Mouse (Mus musculus): ENCODE measurements around the gene AB124611. TPM values are rescaled to one million over a fixed set of nuclear protein-coding genes. Genes with fewer than 3 reads are reported as not detected.
"Not testable (repeated sequence)": the region's sequence is repeated elsewhere in the genome, so short reads cannot be mapped to it uniquely, and the experiment has no call there.

AB124611 gene
- polyA plus RNA-seq, 1 experiment from 2014 or later = 5.4 TPM

GRCm38 (mm10) chr9:21505767-21506166 lies 20.2 kb upstream of the AB124611 start:
- Histone ChIP-seq H3K27me3 (no peaks in the 10 kb centered on the region), H3K4me1 (peaks cover 12% of the 10 kb centered on the region), H3K9ac (no peak overlapping the region), H3K27ac (no peak overlapping the region; the same call in 1 of the 2 replicates), H3K4me2 (no peak overlapping the region), H3K4me3 (no peak overlapping the region), H3K36me3 (ENCODE audit: poor library complexity, severe bottlenecking) (peaks cover 64% of the 10 kb centered on the region), H3K9me3 (replicated peaks) (no peaks in the 10 kb centered on the region)
- ATAC-seq = no peak

GRCm38 (mm10) chr9:21507753-21508430 lies 18.1 kb upstream of the AB124611 start:
- no peak for ATAC-seq
- Histone ChIP-seq H3K27me3 (no peaks in the 10 kb centered on the region), H3K27ac (no peak overlapping the region), H3K36me3 (ENCODE audit: poor library complexity, severe bottlenecking) (peaks cover 59% of the 10 kb centered on the region), H3K9ac (no peak overlapping the region), H3K4me2 (no peak overlapping the region), H3K4me1 (peaks cover 16% of the 10 kb centered on the region), H3K9me3 (replicated peaks) (no peaks in the 10 kb centered on the region), H3K4me3 (no peak overlapping the region)
- WGBS = 93% methylated on average over 15 of the region's 15 CpGs

GRCm38 (mm10) chr9:21508871-21509404 lies 17.0 kb upstream of the AB124611 start:
- 84% methylated on average over 7 of the region's 7 CpGs for WGBS
- no peak for ATAC-seq
- Histone ChIP-seq H3K27me3 (no peaks in the 10 kb centered on the region), H3K4me3 (peak overlapping the region; percentile 70), H3K4me1 (peaks cover 16% of the 10 kb centered on the region), H3K4me2 (peak overlapping the region; percentile 68), H3K9ac (no peak overlapping the region; the same call in 1 of the 2 replicates), H3K36me3 (ENCODE audit: poor library complexity, severe bottlenecking) (peaks cover 51% of the 10 kb centered on the region), H3K27ac (no peak overlapping the region), H3K9me3 (replicated peaks) (no peaks in the 10 kb centered on the region)

- under 1% methylated on average over 44 of the region's 44 CpGs for WGBS
- ATAC-seq = peak; percentile 96
Measured at GRCm38 (mm10) chr9:21509772-21510688, 15.9 kb upstream of the AB124611 start, which contains the start of gene Tmed1. Gene Tmed1 (minus strand): TSS chr9:21510252.

GRCm38 (mm10) chr9:21510689-21511015 lies 15.3 kb upstream of the AB124611 start:
- Histone ChIP-seq H3K4me3 (peak overlapping the region; percentile 70), H3K36me3 (ENCODE audit: poor library complexity, severe bottlenecking) (peaks cover 35% of the 10 kb centered on the region), H3K9ac (peak overlapping the region; percentile 81), H3K9me3 (replicated peaks) (no peaks in the 10 kb centered on the region), H3K4me2 (peak overlapping the region; percentile 68), H3K27ac (peak overlapping the region; percentile 85), H3K27me3 (no peaks in the 10 kb centered on the region), H3K4me1 (peaks cover 16% of the 10 kb centered on the region)
- WGBS = 4% methylated on average over 7 of the region's 7 CpGs
- ATAC-seq = no peak

More at GRCm38 (mm10) chr9:21509772-21510688, 15.9 kb upstream of the AB124611 start, which contains the start of gene Tmed1:
- Histone ChIP-seq H3K27ac (peak within 1 kb of the TSS; percentile 85), H3K4me2 (peak within 1 kb of the TSS; percentile 68), H3K4me1 (peaks cover 16% of the 10 kb centered on the region), H3K27me3 (no peaks in the 10 kb centered on the region), H3K9me3 (replicated peaks) (no peaks in the 10 kb centered on the region), H3K9ac (peak within 1 kb of the TSS; percentile 81), H3K4me3 (peak within 1 kb of the TSS; percentile 70), H3K36me3 (ENCODE audit: poor library complexity, severe bottlenecking) (peaks cover 41% of the 10 kb centered on the region)

- H3K4me1 ChIP-seq = peaks cover 16% of the 10 kb centered on the region
- peak overlapping the region; percentile 85 for H3K27ac ChIP-seq
- H3K9me3 ChIP-seq (replicated peaks) = no peaks in the 10 kb centered on the region
- ATAC-seq = no peak
- H3K9ac ChIP-seq = peak overlapping the region; percentile 81
- peak overlapping the region; percentile 68 for H3K4me2 ChIP-seq
- peaks cover 31% of the 10 kb centered on the region for H3K36me3 ChIP-seq (ENCODE audit: poor library complexity, severe bottlenecking)
- H3K4me3 ChIP-seq = peak overlapping the region; percentile 70
- H3K27me3 ChIP-seq = no peaks in the 10 kb centered on the region
- WGBS = 78% methylated on average over 9 of the region's 9 CpGs
Measured at GRCm38 (mm10) chr9:21511052-21511451, 14.9 kb upstream of the AB124611 start.

GRCm38 (mm10) chr9:21513466-21513865 lies 12.5 kb upstream of the AB124611 start:
- 98% methylated on average over 4 of the region's 4 CpGs for WGBS
- H3K9ac ChIP-seq = no peak overlapping the region
- no peak overlapping the region for H3K4me3 ChIP-seq
- H3K36me3 ChIP-seq (ENCODE audit: poor library complexity, severe bottlenecking) = peaks cover 7% of the 10 kb centered on the region
- ATAC-seq = no peak
- peaks cover 16% of the 10 kb centered on the region for H3K4me1 ChIP-seq
- no peaks in the 10 kb centered on the region for H3K9me3 ChIP-seq (replicated peaks)
- no peak overlapping the region for H3K27ac ChIP-seq
- no peaks in the 10 kb centered on the region for H3K27me3 ChIP-seq
- no peak overlapping the region for H3K4me2 ChIP-seq

- Histone ChIP-seq H3K4me2 (no peak overlapping the region), H3K9ac (no peak overlapping the region), H3K4me3 (no peak overlapping the region), H3K4me1 (no peaks in the 10 kb centered on the region), H3K27ac (no peak overlapping the region), H3K27me3 (no peaks in the 10 kb centered on the region), H3K9me3 (replicated peaks) (no peaks in the 10 kb centered on the region), H3K36me3 (ENCODE audit: poor library complexity, severe bottlenecking) (no peaks in the 10 kb centered on the region)
- WGBS = 88% methylated on average over 6 of the region's 6 CpGs
- no peak for ATAC-seq
Measured at GRCm38 (mm10) chr9:21517947-21518495, 8.0 kb upstream of the AB124611 start.

- H3K36me3 ChIP-seq (ENCODE audit: poor library complexity, severe bottlenecking); H3K9me3 ChIP-seq (replicated peaks); H3K27ac ChIP-seq; H3K4me3 ChIP-seq; H3K4me2 ChIP-seq; H3K9ac ChIP-seq; H3K27me3 ChIP-seq; H3K4me1 ChIP-seq; ATAC-seq: not testable (repeated sequence)
- 84% methylated on average over 6 of the region's 6 CpGs for WGBS
Measured at GRCm38 (mm10) chr9:21518690-21519089, 7.3 kb upstream of the AB124611 start.

GRCm38 (mm10) chr9:21525142-21525936 lies 637 bp upstream of the AB124611 start:
- Histone ChIP-seq H3K36me3 (ENCODE audit: poor library complexity, severe bottlenecking) (no peaks in the 10 kb centered on the region), H3K9me3 (replicated peaks) (no peaks in the 10 kb centered on the region), H3K9ac (no peak overlapping the region), H3K4me3 (no peak overlapping the region), H3K4me1 (no peaks in the 10 kb centered on the region), H3K4me2 (no peak overlapping the region), H3K27me3 (no peaks in the 10 kb centered on the region), H3K27ac (no peak overlapping the region)
- 86% methylated on average over 7 of the region's 7 CpGs for WGBS
- ATAC-seq = no peak

- no peaks in the 10 kb centered on the region for H3K27me3 ChIP-seq
- no peaks in the 10 kb centered on the region for H3K9me3 ChIP-seq (replicated peaks)
- H3K27ac ChIP-seq = no peak overlapping the region
- H3K4me3 ChIP-seq = no peak overlapping the region
- no peaks in the 10 kb centered on the region for H3K36me3 ChIP-seq (ENCODE audit: poor library complexity, severe bottlenecking)
- 74% methylated on average over 3 of the region's 3 CpGs for WGBS
- no peak for ATAC-seq
- H3K9ac ChIP-seq = no peak overlapping the region; the same call in 1 of the 2 replicates
- no peaks in the 10 kb centered on the region for H3K4me1 ChIP-seq
- no peak overlapping the region for H3K4me2 ChIP-seq
Measured at GRCm38 (mm10) chr9:21526634-21526944, 613 bp downstream of the AB124611 start.
